Mouse (Mus musculus) adipocyte (in vitro differentiated cells): Measurements from ENCODE around the gene Slc2a13.

ENCODE experiments used
- DNase-seq: peaks from one replicate; pipeline ENCODE4 v3.0.0-alpha.2; 2016; ENCODE audit warnings: low spot score

The Slc2a13 gene

DNA sequence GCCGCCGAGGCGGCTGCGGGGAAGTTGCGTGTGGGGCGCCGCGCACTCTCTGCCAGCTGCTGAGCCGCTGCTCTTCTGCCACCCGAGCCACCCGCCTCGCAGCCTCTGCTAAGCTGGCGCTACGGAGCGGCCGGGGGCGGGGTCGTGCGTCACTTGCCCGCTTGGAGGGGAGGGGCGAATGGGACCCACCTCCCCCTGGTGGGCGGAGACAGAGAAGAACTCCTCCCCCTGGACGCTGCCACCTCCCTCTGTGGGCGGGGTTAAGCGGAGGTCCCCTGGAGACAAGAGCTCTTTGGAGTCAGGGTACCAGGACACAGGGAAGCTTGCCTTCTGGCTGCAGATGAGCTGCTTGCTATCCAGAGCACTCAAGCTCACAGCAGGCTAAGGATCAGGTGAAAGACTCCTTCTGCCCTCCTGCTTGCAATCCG is at the start of gene Slc2a13:
TSS of gene Slc2a13 (minus strand) at position 151 of the 428 bp plus-strand sequence.
- DNase-seq, result peak; percentile 55

DNA sequence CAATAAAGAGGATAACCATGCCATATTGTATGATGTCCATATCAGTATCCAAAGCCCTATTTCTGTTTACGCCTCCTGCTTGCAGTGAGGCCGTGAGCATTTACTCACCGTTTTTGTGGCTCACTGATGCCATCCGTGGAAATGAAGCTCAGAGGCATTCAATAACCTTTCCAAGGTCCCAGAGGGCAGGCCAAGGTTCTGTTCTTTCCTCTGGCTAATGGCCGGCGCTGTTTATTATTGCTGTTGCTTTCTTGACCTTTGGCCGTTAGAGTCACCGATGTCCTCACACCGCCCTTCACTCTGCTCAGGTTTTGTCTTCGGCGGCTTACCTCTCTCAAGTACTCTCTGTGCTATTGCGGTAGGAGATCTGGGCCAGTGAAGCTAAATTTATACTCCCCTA is 43.0 kb upstream of the Slc2a13 start:
- DNase-seq, result no peak

DNA sequence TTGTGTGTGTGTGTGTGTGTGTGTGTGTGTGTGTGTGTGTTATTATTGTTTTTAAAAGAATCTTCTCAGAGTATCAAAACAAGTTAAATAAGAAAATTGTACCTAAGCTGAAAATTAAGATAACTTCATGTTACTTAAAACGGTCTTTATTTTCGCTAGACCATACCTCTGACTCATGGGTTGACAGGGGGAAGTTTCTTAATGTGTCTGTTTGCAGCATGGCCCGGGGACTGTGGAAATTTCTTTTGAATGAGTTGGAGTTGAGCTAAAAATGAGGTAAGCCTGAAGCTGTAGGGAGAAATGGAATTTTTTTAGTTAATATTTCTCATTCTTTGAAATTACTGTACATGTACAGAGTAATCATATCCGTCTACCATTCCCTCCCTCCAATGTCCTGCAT is 42.5 kb upstream of the Slc2a13 start:
- DNase-seq, result no peak

DNA sequence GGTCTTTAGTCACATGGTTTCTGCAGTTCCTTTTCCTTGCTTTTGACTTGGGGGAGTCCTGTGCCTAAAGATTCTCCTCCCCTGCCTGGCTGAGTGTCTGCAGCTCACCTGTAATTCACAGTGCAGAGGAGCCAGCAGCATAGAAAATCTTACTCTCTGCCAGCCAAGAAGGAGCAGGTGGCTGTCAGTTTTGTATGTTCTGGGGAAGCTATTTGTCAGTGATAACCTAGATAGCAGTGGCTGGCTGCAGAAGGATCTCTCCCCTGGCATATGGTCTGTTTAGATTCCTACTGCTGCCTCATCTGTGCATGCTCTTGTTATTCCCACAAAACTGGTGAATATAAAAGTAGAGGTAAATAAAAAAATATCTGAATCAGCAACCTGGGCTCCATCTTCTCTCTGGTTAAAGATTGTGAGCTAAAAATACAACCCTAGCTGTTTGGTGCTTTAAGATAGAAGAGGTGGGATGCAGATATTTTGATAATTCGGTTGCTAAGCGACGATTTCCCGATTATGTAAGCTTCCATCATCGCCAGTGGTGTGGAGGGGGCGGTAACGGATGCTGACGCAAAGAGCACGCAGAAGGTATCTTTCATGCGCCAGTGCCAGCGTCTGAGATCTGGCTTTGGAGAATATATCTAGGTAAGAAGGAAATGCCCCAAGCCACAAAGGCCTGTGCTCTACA is 41.1 kb upstream of the Slc2a13 start:
- no peak for DNase-seq

DNA sequence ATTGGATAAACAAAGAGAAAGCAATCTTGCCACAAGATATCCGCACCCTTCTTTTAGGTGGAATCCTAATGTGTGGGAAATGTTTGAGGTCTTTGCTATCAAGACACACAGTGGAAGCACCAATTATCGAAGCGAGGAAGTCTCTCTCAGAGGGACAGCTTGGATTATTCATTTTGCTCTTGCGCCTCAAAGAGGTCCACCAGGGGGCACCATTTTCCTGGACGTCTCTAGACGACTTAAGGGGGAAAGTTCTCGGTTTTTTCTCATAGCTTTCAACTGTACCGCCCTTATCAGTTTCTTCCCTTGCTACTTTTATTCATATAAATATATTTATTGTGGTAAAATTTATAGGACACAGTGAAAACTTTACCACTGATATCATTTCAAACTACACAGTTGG is 36.7 kb upstream of the Slc2a13 start:
- DNase-seq, result peak; percentile 84

DNA sequence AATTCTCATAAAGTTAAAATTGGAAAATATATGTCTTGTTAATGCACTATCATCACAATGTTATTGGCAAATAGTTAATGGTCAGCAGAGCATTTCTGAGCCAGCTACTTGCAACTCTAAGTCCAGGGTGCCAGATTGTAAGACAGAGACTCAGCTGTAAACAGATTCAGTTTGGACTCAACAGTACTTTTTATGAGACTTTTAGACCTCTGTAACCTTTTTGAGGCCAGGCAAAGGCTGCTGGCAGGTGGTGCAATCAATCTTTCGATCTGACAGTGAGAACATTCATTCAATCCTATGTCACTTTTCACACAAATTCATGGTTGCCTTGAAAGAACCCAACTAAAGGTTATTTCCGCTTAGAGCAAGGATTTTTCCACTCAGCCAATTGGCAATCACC is 35.8 kb upstream of the Slc2a13 start:
- peak; percentile 47 for DNase-seq

DNA sequence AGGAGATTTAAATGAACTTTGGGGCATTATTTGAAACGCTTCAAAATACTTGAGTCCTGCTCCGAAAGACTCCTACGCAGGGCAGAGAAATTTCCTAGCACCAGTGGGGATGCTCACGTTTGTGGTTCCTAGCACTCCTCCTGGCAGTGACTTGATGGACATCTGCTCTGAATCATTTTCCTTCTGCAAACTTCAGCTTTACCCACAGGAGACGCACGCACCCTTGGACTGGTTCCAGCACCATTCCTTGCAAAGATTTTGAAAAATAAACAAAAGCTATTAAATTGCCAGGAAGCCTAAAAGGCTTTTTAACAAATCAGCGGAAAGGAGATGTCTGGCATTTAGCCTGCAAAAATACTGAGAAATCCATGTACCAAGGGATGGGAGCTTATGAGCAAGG is 28.1 kb upstream of the Slc2a13 start:
- peak; percentile 46 for DNase-seq

DNA sequence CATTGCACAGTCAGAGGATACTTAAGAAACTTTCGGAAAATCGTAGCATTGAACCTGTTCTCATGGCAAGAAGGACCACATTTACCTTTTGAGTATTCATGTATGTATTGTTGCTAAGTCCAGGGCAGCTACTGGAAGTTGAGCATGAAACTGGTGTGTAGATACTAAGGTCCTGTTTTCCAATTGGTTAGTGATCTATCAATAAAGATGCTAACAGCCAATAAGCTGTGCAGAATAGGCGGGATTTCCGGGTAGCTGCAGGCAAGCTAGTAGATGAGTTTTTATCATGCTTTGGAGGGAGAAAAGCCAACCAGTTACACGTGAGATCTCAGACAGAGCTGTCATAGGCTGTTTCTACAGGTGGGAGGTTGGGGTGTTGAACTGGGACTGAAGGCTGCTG is 24.2 kb upstream of the Slc2a13 start:
- DNase-seq, result no peak

DNA sequence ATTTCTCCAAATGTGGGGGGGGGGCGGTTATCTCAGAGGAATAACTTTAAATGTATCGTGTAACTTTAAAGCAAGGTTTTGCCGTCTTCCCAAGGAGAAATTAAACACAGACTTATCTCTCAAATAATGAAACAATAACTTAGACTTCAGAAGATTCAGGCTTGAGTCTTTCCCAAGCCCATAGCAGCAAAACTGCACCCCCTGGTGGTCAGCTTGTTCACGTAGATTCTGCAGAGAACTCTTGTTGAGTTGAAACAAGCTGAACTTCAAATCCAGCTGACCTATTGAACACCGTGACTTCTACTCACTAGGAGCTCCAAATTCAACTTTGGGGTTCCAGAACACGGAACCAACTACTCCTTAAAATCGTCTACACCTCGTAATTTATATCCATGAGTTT is 1.4 kb upstream of the Slc2a13 start:
- peak; percentile 86 for DNase-seq

DNA sequence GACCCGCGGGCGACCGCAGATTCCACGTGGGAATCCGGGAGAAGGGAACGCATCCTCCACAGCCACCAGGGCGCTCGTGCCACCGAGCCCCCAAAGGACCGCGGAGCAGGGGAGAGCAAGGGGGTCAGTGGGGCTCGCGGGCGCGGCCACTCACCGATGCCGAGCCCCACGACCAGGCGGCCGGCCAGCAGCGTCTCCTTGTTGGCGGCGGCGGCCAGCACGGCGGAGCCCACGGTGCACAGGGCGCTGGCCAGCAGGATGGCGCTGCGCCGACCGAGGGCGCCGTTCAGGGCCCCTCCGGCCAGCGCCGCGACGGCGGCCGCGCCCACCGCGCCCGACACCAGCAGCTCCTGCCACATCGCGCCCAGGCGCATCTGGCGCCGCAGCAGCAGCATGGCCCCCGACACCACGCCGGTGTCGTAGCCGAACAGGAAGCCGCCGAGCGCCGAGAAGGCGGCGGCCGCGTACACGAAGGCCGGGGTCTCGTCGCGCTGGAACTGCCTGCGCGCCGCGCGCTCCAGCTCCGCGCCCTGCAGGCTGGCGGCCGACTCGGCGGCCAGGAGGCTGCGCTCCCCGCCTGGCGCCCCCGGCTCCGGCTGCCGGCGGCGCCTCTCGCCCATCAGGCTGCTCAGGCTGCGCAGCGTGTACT is 516 bp downstream of the Slc2a13 start:
- no peak for DNase-seq

DNA sequence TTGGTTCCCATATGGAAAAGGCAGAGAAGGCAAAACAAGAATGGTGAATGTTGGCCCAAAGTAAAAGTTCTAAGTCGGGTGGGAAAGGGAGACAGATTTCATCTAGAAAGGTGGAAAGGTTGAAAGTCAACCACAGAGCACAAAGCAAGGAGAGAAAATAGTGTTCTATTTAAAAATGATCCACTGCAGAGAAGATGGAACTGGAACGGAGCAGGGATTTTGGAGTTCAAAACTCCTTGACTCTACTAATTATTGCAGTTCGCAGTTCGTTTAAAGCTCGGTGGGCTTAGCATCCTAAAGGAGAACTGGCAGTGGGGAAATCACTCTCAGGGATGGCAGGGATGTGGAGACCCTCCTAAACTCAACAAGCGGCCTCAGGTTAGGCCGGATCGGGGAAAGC is 1.1 kb downstream of the Slc2a13 start:
- no peak for DNase-seq

DNA sequence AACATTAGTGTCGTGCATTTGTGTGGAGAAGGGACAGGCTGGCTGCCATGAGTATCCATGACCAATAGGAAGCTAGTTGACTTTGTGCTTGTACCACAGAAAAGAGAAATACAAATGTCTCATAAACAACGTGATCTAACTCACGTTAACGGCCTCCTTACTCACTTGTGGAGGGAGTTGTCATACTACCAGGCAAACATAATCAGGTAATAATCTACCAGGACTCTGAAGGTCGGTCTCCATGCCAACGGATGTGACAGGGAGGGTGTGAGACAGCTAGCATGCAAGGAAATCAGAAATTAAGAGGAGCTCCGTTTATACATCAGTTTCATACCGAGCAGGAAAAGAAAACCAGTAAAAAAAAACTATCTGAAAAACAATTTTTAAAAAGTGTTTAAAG is 6.3 kb downstream of the Slc2a13 start:
- DNase-seq, result no peak

DNA sequence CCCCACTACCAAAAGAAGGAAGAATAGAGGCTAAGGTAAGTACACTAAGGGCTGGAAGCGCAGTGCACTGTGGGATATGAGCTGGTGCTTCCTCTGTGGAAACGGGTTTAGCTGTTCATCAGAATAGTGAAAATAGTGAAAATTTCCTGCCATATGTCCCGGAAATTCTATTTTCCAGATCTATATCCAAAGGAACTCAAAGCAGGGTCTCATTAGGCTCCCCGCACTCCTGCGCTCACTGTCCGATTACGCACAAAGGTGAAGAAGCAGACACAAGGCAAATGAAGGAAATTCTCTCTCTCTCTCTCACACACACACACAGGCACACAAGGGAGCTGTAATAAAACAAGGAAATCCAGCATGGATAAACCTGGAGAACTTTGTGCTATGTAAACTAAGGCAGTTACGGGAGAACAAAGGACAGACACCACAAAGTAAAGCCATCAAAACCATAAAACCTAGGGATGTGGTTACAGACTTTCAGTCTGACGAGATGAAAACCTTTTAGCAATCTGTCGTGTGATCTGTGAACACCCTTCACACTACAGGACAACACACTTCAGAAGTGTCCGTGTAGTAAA is 7.9 kb downstream of the Slc2a13 start:
- no peak for DNase-seq

DNA sequence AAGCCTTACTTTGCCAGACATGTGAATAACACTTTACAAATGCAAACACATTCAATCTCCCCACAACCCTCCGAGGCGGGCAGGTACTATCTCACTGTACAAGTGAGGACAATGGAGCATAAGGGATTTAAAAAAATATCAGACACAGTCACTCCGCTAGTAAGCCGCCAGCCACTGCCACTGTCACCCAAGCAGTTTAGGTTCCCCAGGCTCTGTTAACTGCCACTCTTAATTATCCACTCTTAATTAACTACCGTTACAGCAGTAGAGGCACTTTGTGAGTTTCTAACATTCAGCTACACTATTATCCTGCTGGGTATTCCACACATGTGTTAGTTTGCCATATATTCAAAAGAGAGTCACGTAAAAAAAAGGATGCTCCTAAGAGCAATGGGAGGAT is 11.3 kb downstream of the Slc2a13 start:
- no peak for DNase-seq

DNA sequence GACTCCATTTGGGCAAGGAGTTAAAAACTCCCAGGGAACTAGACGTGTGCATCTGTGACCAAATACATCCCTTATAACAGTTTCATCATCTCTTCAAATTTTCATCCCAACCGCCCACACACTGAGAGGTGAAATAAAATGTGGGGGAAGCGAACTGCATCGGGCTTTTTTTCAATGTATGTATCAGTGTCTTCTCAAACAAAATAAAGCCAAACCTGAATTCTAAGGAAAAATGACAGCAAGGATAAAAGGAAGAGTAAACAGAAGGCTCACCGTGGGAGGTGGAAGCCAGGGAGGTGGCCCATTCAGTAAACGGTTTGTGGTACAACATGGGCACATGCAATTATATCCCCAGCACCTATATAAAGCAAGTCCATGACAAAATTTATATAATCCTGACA is 17.7 kb downstream of the Slc2a13 start:
- no peak for DNase-seq

DNA sequence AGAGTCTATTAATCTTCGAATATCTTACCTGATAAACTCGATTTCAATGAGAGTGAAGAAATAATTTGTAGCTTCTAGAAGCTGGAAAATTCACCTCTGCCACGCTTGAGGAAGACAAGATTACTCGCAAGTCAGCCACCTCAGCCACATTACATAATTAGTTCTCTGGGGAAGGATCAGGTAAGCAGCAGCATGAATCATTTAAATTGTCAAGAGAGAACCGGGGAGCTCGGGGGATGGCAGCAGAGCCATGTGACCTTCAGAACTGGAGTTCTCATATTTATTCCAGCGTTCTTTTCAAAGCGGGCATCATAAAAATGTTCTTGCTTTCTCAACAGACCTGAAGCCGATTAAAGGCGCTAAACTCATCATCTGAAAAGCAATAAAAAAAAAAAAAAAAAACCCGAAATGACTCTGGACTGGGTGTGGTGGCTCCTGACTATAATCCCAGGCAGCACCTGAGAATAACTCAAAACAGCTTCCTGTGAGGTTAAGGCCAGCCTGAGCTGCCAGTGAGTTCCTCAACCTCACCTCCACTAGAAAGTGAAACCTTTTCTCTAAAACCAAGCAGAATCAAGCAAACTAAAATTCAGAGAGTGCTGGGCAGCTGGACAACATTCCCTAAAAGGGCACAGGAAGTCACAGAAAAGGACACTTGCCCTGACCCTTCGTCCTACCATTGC is 24.3 kb downstream of the Slc2a13 start:
- DNase-seq, result no peak

DNA sequence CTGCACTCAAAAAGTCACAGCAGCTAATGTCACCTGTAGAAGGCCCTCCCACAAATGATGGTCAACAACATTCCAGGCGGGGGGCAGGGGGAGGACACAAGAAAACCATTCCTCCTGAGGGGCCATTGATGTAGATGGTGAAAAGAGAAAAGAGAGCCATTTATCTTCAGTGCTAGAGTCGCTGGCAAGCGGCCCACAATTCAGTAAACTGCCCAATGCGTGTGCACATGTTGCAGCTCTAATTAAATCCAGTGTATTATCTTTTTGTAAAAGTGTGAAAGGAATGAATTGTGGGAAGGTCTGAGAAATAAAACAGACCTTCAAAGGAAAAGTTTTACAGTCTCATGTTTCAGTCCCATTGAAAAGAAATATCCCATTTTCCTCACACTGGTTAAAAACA is 28.5 kb downstream of the Slc2a13 start:
- DNase-seq, result no peak

DNA sequence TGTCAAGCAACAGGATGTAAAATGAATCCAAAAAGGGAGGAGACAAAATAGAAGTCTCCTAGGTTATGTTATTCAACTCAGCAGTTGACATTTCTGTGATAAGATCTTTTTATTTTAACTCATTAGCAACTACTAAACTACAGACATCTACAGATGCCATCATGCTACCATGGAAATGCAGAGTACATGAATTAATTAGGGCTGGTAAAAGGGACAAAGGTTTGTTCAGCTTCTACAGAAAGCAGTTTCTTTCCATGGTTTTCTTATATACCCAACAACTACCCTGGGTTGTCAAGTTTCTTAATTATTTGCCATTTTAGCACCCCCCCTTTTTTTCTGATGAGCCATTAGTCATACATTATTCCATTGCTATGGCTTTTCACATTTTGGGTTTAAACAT is 34.6 kb downstream of the Slc2a13 start:
- no peak for DNase-seq

DNA sequence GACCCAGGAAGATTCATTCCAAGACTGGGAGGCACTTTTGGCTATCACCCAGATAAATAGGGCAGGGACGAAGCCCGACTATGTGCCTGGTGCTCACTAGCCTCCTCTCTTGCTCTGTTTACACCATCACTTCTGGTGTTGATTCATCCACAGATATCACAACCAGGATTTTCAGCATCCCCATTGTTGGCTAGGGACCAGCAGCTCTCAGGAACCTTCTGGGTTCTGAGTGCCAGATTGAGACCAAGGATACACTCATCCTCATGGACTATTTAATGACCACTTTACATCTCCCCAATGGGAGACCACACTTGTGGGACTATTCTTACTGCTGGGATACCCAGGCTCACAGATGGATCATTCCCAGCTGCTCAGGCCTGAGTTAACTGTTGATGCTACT is 46.2 kb downstream of the Slc2a13 start:
- DNase-seq, result no peak

DNA sequence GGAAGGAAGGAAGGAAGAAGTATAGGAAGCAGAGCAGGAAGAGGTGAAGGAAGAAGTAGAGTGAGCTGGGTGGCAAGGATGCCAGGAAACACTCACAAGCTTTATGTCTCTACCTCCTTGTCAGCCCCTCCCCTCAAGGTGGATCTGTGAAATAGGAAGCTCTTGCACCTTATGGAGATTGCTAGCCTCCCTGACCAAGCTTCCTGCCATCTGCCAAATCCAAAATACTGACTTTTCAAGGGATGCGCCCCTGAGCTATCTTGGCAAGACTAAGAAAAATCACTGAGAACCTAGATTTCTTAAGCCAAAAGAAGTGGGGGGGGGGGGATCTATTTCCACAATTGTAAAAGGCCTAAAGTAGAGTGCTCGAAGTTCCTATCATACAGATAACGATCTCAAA is 46.9 kb downstream of the Slc2a13 start:
- DNase-seq, result no peak

DNA sequence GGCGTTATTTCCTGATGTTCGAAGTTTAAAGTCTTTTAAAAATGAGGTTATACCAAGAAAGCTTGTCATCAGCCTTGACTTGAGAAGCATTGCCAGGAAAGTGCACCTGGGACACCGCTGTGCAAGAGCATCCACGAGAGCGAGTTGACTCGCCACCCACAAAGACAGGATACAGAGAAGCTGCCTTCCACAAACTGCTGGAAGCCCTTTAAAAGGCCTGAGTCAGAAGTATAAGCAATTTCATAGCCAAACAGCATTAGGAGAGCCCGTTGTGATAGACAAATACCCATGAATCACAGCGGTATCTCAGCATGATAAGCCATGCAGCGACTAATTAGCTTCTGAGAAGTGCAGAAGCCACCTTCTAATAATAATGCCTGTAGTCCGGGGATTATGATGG is 48.6 kb downstream of the Slc2a13 start:
- no peak for DNase-seq

DNA sequence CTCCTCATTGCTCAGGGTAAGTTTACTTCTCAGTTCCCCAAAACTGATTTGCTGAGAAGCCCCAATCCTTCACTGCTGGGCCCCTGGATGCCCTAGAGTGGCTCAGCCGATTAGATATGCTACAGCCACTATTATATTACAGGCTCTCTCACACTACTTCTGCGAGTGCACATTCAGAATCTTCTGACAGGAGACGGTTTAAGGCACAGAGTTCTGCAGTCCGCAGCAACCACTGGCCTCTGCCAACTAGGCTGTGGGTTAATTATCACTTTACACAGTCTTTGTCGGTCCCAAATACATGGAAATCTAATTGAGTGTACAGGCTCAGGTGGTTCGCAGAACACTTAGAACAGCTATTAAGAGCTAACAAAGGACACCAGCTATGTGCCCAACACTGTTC is 69.8 kb downstream of the Slc2a13 start:
- no peak for DNase-seq

DNA sequence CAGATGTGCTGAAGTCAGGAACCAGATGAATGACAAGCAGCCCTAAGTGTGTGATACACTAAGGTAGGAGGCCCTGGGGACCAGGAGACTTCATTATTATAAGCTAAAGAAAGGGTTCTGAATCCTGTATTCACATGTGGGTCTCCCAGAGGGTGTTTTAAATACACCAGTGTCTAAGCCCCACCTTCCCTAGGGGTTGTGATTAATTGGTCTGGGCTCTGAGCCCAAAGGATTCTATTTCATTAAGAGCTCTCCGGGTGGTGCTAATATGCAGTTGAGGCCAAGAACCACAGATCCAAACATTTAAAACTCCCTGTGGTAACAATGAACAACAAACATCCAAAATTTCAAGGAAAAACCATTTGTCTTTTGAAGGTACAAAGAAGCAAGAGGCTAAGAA is 70.4 kb downstream of the Slc2a13 start:
- peak; percentile 13 for DNase-seq
